Mouse (Mus musculus): ENCODE measurements around the gene AY358078.

DNA sequence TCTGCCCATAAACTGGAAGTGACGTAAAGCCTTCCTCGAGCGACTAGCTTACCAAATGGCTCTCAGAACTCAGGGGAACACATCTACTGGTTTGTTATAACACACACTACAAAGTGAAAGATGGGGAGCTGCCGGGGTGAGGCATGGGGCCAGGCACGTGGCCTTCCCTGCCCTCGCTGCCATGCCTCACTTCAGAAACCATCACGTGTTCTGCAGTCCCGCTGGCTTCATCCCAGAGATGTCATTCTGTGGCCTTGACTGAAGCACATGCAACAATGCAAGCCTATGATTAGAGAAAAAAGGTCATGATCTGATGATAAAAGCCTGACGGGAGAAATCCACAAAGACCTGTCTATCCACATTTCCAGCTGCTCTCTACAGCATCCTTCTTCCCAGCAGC lies 71.9 kb downstream of the AY358078 start:
- no peak for TF ChIP-seq POLR2A (IDR thresholded peaks at IDR 0.05; ENCODE audit: insufficient read length, low read depth)
- no peak for TF ChIP-seq E2F4 (IDR thresholded peaks at IDR 0.05; ENCODE audit: insufficient read depth)
- TF ChIP-seq CEBPB (IDR thresholded peaks at IDR 0.05; ENCODE audit: insufficient read depth, poor library complexity, severe bottlenecking) = no peak
- no peak for TF ChIP-seq POLR2AphosphoS2 (IDR thresholded peaks at IDR 0.05; ENCODE audit: insufficient read length, low read depth)
- no peak for TF ChIP-seq TCF12 (IDR thresholded peaks at IDR 0.05; ENCODE audit: insufficient read depth, poor library complexity, severe bottlenecking)
- no peak for TF ChIP-seq MAX (IDR thresholded peaks at IDR 0.05; ENCODE audit: low read depth)
- TF ChIP-seq MYOD1 (IDR thresholded peaks at IDR 0.05; ENCODE audit: control insufficient read depth in 1 of 3, insufficient read length in 2 of 3, low read depth in 2 of 3) = no peak
- no peak for TF ChIP-seq SRF (IDR thresholded peaks at IDR 0.05; ENCODE audit: control insufficient read depth, insufficient read length, low read depth)
